Mouse (Mus musculus): Measurements from ENCODE around the gene Ndufa13.

Ndufa13 gene

DNA sequence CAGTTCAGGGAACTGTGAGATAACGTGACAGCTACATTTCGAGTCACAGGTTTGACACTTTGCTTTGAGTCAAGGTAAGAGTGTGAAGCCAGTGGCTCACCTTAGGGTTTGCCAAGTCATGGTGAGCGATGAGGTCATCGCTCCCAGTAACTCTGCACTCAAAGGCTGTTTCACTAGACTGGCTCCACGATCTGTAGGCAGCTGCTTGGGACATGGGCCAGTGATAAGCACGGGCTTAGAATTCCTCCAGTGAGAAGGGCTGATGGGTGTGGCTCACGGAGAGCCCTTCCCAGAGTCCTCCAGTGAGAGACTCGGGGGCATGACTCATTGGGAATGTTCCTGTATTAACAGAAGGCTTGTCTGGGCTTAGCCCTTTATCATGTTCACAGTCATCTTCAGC is 53.4 kb downstream of the Ndufa13 start:
- ChIA-PET POLR2A (interaction anchor here in 3 of 4 experiments (0.6 to 6.6 kb wide), 41 partner anchors 9 to 322 kb away, joined by 3 to 73 read pairs (median 5); partner anchors contain the start of genes Pbx4 (in 3 of the 3), Zfp963 (in 3 of the 3), Lpar2 (in 2 of the 3) and Zfp868 (in 2 of the 3)), CTCF (interaction anchor here in 3 of 4 experiments (0.5 to 1.5 kb wide), 9 partner anchors 10 to 1828 kb away, joined by 3 to 4 read pairs (median 3); partner anchors contain the start of genes Homer3 (in 1 of the 3), Lpar2 (in 1 of the 3) and Zfp868 (in 1 of the 3))

DNA sequence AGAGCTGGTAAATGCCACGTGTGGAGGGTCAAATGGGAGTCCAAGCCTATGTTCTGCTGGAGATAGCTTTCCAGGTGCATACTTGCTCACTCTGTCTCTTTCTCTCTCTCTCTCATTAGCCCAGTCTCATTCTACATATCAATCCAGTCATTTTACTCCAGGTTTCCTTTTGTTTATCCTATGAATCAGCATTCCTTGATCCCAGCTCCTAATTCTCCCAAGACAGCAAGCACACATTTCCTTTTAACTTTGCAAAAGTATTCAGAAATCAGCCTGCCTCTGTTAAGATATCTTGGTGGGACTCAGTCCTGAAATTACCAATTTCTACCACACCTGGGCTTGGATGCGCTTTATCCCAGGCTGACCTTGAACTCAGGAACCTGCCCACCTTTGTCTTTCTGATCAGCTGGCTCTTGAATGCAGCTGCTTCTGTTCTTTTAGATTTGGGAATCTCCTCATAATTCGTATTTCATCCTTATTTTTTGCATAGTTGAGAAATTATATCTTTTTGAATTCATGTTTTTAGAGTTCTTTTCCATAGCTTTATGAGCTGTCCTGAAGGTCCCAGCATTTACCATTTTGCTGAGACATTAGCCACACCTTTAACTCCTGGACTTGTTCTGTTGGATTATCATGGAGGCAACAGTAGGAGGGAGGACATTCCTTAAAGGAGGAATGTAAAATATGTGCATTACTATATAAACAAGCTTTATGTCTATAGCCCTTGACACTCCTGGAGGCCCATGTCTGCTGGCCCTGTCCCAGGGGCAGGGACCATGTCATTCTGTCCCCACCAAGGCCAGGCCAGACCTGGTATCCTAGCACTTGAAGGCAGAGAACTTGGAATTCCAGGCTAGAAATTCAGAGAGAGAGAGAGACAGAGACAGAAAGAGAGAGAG is 54.9 kb downstream of the Ndufa13 start:
- POLR2A ChIA-PET: interaction anchor here (0.5 to 6.6 kb wide), 48 partner anchors 7 to 850 kb away, joined by 3 to 73 read pairs (median 4); partner anchors contain the start of genes Zfp868 (in 4 of the 4), Pbx4 (in 3 of the 4), Lpar2 (in 2 of the 4) and Zfp963 (in 2 of the 4)
- CTCF ChIA-PET: interaction anchor here in 1 of 4 experiments (1.2 kb wide), 1 partner anchor 13 kb away, joined by 9 read pairs; no protein-coding TSS in a partner anchor

Data from embryonic stem cell, embryonic (primary cell).